Mouse (Mus musculus) midbrain, postnatal 0 days (tissue): ENCODE results near the gene Tmem54. TPM values are rescaled to one million over a fixed set of nuclear protein-coding genes. Genes with fewer than 3 reads are reported as not detected.
A peak's percentile ranks its signal among the peaks of the same experiment; 100 is the strongest.

Experiments used
- ATAC-seq: fragments of 200-750 bp; cut with Nextera tagmentation; 2 replicates; pipeline ENCODE4 v1.8.0; 2017; ENCODE audit warnings: moderate number of reproducible peaks, mild to moderate bottlenecking, moderate TSS enrichment, moderate library complexity; ENCODE audit not compliant: low FRiP score
- DNase-seq: peaks from one replicate; pipeline ENCODE4 v3.0.0-alpha.2; 2015; ENCODE audit warnings: low spot score
- H3K27ac ChIP-seq: fragments of 300-500 bp; sonication (generic); 2 replicates; pipeline ENCODE4 v1.5.1; 2014; ENCODE audit warnings: low read depth, mild to moderate bottlenecking, low read length, mixed read lengths
- H3K27me3 ChIP-seq: fragments of 300-500 bp; sonication (generic); 2 replicates; pipeline ENCODE4 v1.6.1; 2014; ENCODE audit warnings: low read length, control low read depth, mixed read lengths; ENCODE audit not compliant: insufficient read depth
- H3K36me3 ChIP-seq: fragments of 300-500 bp; sonication (generic); 2 replicates; pipeline ENCODE4 v1.6.1; 2014; ENCODE audit warnings: low read length, control low read depth, mixed read lengths; ENCODE audit not compliant: insufficient read depth
- H3K4me1 ChIP-seq: fragments of 300-500 bp; sonication (generic); 2 replicates; pipeline ENCODE4 v1.6.1; 2014; ENCODE audit warnings: mild to moderate bottlenecking, control low read depth, antibody characterized with exemption, low read length, mixed read lengths; ENCODE audit not compliant: insufficient read depth
- H3K4me2 ChIP-seq: fragments of 300-500 bp; sonication (generic); 2 replicates; pipeline ENCODE4 v1.6.1; 2014; ENCODE audit warnings: low read depth, mild to moderate bottlenecking, low read length, mixed read lengths; ENCODE audit not compliant: poor library complexity, severe bottlenecking
- H3K4me3 ChIP-seq: fragments of 300-500 bp; sonication (generic); 2 replicates; pipeline ENCODE4 v1.5.1; 2014; ENCODE audit warnings: low read depth, mild to moderate bottlenecking, low read length, moderate library complexity
- H3K9ac ChIP-seq: fragments of 300-500 bp; sonication (generic); replicated peaks from 2 replicates; pipeline ENCODE4 v1.6.1; 2014; ENCODE audit warnings: mild to moderate bottlenecking, low read length, moderate library complexity, mixed read lengths; ENCODE audit not compliant: poor library complexity, severe bottlenecking
- H3K9me3 ChIP-seq: fragments of 300-500 bp; sonication (generic); 2 replicates; pipeline ENCODE4 v1.6.1; 2016; ENCODE audit warnings: low read length, control low read depth
- CTCF ChIP-seq: IDR thresholded peaks from 2 replicates; pipeline ENCODE4 v1.5.1; 2016; ENCODE audit warnings: antibody characterized with exemption, mild to moderate bottlenecking
- WGBS: fragments of 180-500 bp; shearing (Covaris S2); extraction: QIAGEN DNeasy Blood & Tissue Kit; methylation state at CpG from one replicate; pipeline ENCODE4 v1.1.7; 2014; 5-methylcytosine and 5-hydroxymethylcytosine counted together
- polyA plus RNA-seq: library from polyadenylated mRNA; unstranded; fragments of >200 nt; fragmentation: Nextera tagmentation; extraction: Ambion mirVana; gene quantifications from 2 replicates; pipeline ENCODE4 v1.2.1, GENCODE M21; 2015
- total RNA-seq: library from RNA; depleted of rRNA; stranded (reverse); fragments of >200 nt; gene quantifications from 2 replicates; pipeline ENCODE4 v1.2.3, GENCODE M21; 2014

Gene Tmem54
- total and polyA plus RNA-seq, 2 experiments from 2014 or later: 0.99 TPM; not detected in 1

DNA sequence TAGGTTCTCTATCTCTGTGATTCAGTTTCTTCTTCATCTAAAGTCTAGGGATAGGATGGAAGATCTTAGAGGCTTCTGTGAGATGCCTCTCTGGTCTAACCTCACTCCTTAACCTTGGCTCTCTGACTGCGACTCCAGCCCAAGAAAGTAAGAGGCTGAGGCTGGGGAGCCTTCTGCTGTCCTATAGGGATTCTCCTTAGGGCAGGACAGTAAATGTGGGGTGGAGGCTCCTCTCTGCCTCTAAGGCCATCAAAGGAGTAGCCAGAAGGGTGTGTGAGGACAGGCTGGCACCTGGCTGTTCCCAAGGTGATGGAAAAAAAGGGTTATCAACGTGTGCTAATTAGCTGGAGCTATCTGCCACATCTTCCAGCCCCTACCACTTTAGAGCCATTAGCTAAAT is 30.3 kb downstream of the Tmem54 start:
- Histone ChIP-seq H3K4me3 (no peak overlapping the region), H3K36me3 (no peaks in the 10 kb centered on the region), H3K27me3 (no peaks in the 10 kb centered on the region), H3K4me1 (no peaks in the 10 kb centered on the region), H3K9me3 (no peaks in the 10 kb centered on the region), H3K9ac (no peak overlapping the region), H3K27ac (no peak overlapping the region), H3K4me2 (no peak overlapping the region)
- WGBS: 62% methylated on average over 2 of the region's 2 CpGs
- DNase-seq: no peak
- ATAC-seq: no peak
- no peak for TF ChIP-seq CTCF

DNA sequence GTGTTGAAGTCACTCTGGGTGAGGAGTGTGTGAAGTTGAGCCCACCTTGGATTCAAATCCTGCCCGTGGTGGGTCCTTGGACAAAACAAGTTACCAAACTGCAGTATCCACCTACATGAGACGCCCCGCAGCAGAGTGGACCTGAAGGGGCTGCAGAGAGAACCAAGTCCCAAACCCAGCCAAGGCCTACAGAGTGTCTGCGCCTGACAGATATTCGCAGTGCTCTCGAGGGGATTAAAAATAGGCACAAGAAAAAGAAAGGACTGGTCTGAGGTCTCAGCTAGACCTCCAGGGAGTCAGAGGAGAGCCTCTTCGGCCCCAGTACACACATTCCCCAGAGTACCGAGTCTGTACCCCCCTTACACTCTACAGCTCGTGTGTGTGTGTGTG is 30.8 kb downstream of the Tmem54 start:
- no peaks in the 10 kb centered on the region for H3K4me1 ChIP-seq
- H3K9ac ChIP-seq: peak overlapping the region; percentile 74
- whole genome bisulfite sequencing: 29% methylated on average over 9 of the region's 9 CpGs
- DNase-seq (no peak), ATAC-seq (no peak)
- no peak overlapping the region for H3K27ac ChIP-seq
- H3K36me3 ChIP-seq: no peaks in the 10 kb centered on the region
- no peak for TF ChIP-seq CTCF
- no peaks in the 10 kb centered on the region for H3K27me3 ChIP-seq
- peak overlapping the region; percentile 98 for H3K4me2 ChIP-seq
- peak overlapping the region; percentile 59 for H3K4me3 ChIP-seq
- H3K9me3 ChIP-seq: no peaks in the 10 kb centered on the region

DNA sequence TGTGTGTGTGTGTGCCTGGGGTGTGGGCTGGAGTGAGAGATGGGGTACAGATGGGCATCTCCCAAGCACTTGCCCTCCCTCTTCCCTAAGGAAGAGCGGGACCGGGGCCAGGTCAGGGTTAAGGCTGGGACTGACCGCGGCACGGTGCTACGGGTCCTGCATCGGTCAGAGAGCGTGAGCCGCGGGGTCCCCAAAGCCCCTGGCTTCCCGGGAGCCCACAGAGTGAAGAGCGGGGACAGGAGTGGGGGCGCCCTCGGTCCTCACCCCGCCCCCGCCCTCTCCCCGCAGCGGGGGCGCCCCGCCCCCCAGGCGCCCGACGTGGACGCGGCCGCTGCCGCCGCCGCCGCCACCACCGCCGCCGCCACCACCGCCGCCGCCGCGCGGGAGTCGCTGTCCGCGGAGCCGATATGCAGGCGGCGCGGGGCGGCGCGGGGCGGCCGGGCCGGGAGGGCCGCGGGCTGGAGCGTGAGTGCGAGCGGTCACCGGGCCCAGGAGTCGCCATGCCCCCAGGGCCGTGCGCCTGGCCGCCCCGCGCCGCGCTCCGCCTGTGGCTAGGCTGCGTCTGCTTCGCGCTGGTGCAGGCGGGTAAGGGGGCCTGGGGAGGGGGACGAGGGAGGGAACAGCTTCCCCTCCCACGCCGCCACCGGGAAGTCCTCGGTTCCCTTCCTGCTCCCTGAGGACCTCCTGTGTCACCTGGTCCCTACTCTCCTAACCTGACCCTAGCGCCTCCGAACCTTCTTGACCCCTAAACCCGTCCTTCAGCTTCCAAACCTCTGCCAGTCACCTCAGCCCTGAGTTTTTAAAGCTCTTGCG is 31.4 kb downstream of the Tmem54 start, which contains the start of gene Fndc5:
Gene Fndc5 (plus strand): TSS at position 421 of the 813 bp plus-strand sequence.
- no peak within 1 kb of the TSS for H3K27ac ChIP-seq
- H3K9ac ChIP-seq: peak within 1 kb of the TSS; percentile 74
- peak; percentile 50 for ATAC-seq
- no peaks in the 10 kb centered on the region for H3K36me3 ChIP-seq
- H3K9me3 ChIP-seq: no peaks in the 10 kb centered on the region
- TF ChIP-seq CTCF: no peak
- DNase-seq: no peak
- WGBS: 2% methylated on average over 22 of the region's 80 CpGs
- H3K4me3 ChIP-seq: peak within 1 kb of the TSS; percentile 59
- peak within 1 kb of the TSS; percentile 98 for H3K4me2 ChIP-seq
- no peaks in the 10 kb centered on the region; the same call in 1 of the 2 replicates for H3K4me1 ChIP-seq
- H3K27me3 ChIP-seq: no peaks in the 10 kb centered on the region

DNA sequence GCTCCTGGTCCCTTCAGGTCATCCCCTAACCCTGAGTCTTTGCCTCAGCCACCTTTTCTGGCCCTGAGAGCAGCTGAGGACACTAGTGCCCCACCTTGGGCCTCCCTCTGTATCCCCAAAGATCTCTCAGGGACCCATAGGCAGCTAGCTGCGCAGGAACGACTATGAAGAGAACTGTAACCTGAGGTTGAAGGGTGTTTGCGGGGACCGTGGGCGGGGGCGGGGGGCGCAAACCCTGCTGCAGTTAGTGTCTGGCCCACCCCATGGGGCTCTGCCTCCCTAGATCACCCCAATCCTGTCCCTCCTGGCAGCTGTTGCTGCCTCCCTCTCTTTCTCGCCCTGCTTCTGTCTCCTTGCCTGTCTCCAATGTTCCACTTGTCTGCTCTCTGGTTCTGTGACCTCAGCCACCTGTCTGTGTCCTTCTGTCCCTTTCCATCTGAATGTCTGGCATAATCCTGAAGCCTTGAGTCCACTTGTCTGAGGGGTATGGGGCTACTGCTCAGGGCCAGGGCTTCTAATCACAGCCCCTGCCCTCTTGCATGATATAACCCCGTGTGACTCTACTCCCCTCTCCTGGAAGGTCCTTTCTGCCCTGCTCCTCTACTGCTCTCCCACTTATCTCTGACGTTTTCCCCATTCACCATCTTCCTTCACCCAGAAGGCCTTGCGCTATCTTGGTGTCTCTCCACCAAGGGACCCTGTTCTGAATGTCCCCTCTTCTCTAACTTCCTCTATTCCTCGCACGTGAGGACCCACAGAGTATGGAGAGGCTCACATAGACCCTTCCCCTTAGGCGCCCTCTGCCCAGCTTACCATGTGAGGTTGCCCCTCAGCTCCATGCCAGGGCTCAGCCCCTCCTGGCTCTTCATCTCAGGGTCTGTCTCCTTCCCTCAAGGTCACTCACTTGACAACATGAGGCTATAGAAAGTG is 32.3 kb downstream of the Tmem54 start:
- 0 out of 2 replicates have a peak, but pooled peaks cover 3% of the 10 kb centered on the region for H3K36me3 ChIP-seq
- peak overlapping the region; percentile 98 for H3K4me2 ChIP-seq
- H3K9me3 ChIP-seq: no peaks in the 10 kb centered on the region
- peak overlapping the region; percentile 74 for H3K9ac ChIP-seq
- no peaks in the 10 kb centered on the region for H3K27me3 ChIP-seq
- ATAC-seq (no peak), DNase-seq (no peak)
- 49% methylated on average over 14 of the region's 14 CpGs for WGBS
- H3K4me1 ChIP-seq: no peaks in the 10 kb centered on the region; the same call in 1 of the 2 replicates
- H3K27ac ChIP-seq: no peak overlapping the region
- peak overlapping the region; percentile 59 for H3K4me3 ChIP-seq
- TF ChIP-seq CTCF: no peak

DNA sequence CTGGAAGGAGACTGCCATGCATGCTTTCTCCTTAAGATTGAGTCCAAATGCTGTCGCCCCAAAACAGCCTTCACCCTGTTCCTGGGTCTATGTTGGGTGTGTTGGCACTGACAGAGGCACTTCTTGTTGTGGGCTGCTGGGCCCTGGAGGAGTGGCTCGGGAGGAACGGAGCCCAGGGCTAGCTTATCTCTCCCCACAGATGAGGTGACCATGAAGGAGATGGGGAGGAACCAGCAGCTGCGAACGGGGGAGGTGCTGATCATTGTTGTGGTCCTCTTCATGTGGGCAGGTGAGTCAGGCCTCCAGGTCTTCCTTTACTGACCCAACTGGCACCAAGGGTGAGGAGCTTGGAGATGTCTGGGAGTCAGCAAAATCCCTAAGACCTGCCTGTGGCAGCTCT is 34.3 kb downstream of the Tmem54 start:
- Histone ChIP-seq H3K9me3 (no peaks in the 10 kb centered on the region), H3K4me3 (no peak overlapping the region), H3K36me3 (0 out of 2 replicates have a peak, but pooled peaks cover 6% of the 10 kb centered on the region), H3K4me1 (no peaks in the 10 kb centered on the region; the same call in 1 of the 2 replicates), H3K9ac (no peak overlapping the region), H3K27ac (no peak overlapping the region), H3K4me2 (no peak overlapping the region), H3K27me3 (no peaks in the 10 kb centered on the region)
- no peak for DNase-seq
- WGBS: 86% methylated on average over 5 of the region's 5 CpGs
- ATAC-seq: no peak
- no peak for TF ChIP-seq CTCF
